Mouse (Mus musculus) left cerebral cortex, adult 9 months (tissue): ENCODE measurements at regions not wholly inside any gene's neighbourhood (a gene's known extent, or its start where the extent isn't known, plus 50 kb on each side); places are given as distances from the start of the nearest gene placed in this dataset.
"Not testable (repeated sequence)": the region's sequence is repeated elsewhere in the genome, so short reads cannot be mapped to it uniquely, and the experiment has no call there.

Experiments
- DNase-seq, 2 experiments: peaks; one replicate each; pipeline ENCODE4 v3.0.0; 2022; ENCODE audit warnings: low spot score in 2 of 2

- not testable (repeated sequence) for DNase-seq
Observed at GRCm38 (mm10) chr6:22789731-22790130, 85.6 kb upstream of the Ptprz1 start.

- DNase-seq: no peak
Observed at GRCm38 (mm10) chr6:22791801-22792200, 83.5 kb upstream of the Ptprz1 start.

GRCm38 (mm10) chr6:22792601-22793000, 82.7 kb upstream of the Ptprz1 start:
- no peak for DNase-seq

GRCm38 (mm10) chr6:22794071-22794721, 81.1 kb upstream of the Ptprz1 start:
- DNase-seq: peak; percentile 49 to 57

- DNase-seq: no peak
Observed at GRCm38 (mm10) chr6:22794755-22795154, 80.5 kb upstream of the Ptprz1 start.

GRCm38 (mm10) chr6:22795291-22795860, 79.9 kb upstream of the Ptprz1 start:
- DNase-seq: no peak

- no peak for DNase-seq
Observed at GRCm38 (mm10) chr6:22801908-22802307, 73.4 kb upstream of the Ptprz1 start.

GRCm38 (mm10) chr6:22802399-22803092, 72.8 kb upstream of the Ptprz1 start:
- DNase-seq: no peak

- no peak for DNase-seq
Observed at GRCm38 (mm10) chr6:22803886-22804285, 71.4 kb upstream of the Ptprz1 start.

- no peak for DNase-seq
Observed at GRCm38 (mm10) chr6:22825086-22825768, 50.1 kb upstream of the Ptprz1 start.
